Mouse (Mus musculus) MEL (cell line): ENCODE data around the gene Mid1. TPM values are rescaled to one million over a fixed set of nuclear protein-coding genes. Genes with fewer than 3 reads are reported as not detected.

Experiments
- DNase-seq: peaks from one replicate; pipeline ENCODE4 v3.0.0; 2011; ENCODE audit warnings: low read depth, low spot score
- H3K27ac ChIP-seq: 2 replicates; pipeline ENCODE4 v1.5.1; 2012; ENCODE audit warnings: low read depth, mild to moderate bottlenecking, control low read depth, low read length, moderate library complexity; ENCODE audit not compliant: control insufficient read depth
- H3K27me3 ChIP-seq, 2 experiments: fragments of 150-350 bp in 1 of 2; sonication (generic) in 1 of 2; 2 replicates each; pipeline ENCODE4 v1.6.1; 2012; ENCODE audit warnings: low read length in 2 of 2, mild to moderate bottlenecking in 2 of 2, improper control_type of control experiment in 1 of 2, moderate library complexity in 1 of 2; ENCODE audit not compliant: insufficient read depth in 2 of 2, control insufficient read depth in 1 of 2
- H3K36me3 ChIP-seq, 2 experiments: 2 replicates each; pipeline ENCODE4 v1.6.1; 2012 to 2014; ENCODE audit warnings: low read length in 2 of 2, improper control_type of control experiment in 1 of 2, inconsistent platforms in 1 of 2, mild to moderate bottlenecking in 1 of 2; ENCODE audit not compliant: insufficient read depth in 2 of 2, control insufficient read depth in 1 of 2
- H3K4me1 ChIP-seq, 2 experiments: fragments of 150-350 bp in 1 of 2; sonication (generic) in 1 of 2; 2 replicates each; pipeline ENCODE4 v1.6.1; 2012; ENCODE audit warnings: low read length in 2 of 2, improper control_type of control experiment in 1 of 2, mild to moderate bottlenecking in 1 of 2; ENCODE audit not compliant: insufficient read depth in 2 of 2, control insufficient read depth in 1 of 2
- H3K4me3 ChIP-seq, 2 experiments: fragments of 150-350 bp in 1 of 2; sonication (generic) in 1 of 2; 2 replicates each; pipeline ENCODE4 v1.5.1; 2012; ENCODE audit warnings: low read depth in 2 of 2, low read length in 2 of 2, mild to moderate bottlenecking in 2 of 2, moderate library complexity in 2 of 2, control low read depth in 1 of 2, improper control_type of control experiment in 1 of 2; ENCODE audit not compliant: control insufficient read depth in 1 of 2, insufficient read depth in 1 of 2
- H3K79me2 ChIP-seq: 2 replicates; pipeline ENCODE4 v1.6.1; 2012; ENCODE audit warnings: mild to moderate bottlenecking, low read length, moderate library complexity; ENCODE audit not compliant: control insufficient read depth, poor library complexity, insufficient read depth
- H3K9ac ChIP-seq: 2 replicates; pipeline ENCODE4 v1.6.1; 2012; ENCODE audit warnings: low read depth, mild to moderate bottlenecking, control low read depth, low read length, moderate library complexity; ENCODE audit not compliant: control insufficient read depth, poor library complexity, severe bottlenecking
- H3K9me3 ChIP-seq: fragments of 150-350 bp; sonication (generic); replicated peaks from 2 replicates; pipeline ENCODE4 v1.6.1; 2012; ENCODE audit warnings: mild to moderate bottlenecking, low read length, improper control_type of control experiment, moderate library complexity; ENCODE audit not compliant: insufficient read depth
- BHLHE40 ChIP-seq: IDR thresholded peaks from 2 replicates; pipeline ENCODE4 v1.6.1; 2012; ENCODE audit warnings: low read depth, mild to moderate bottlenecking, inconsistent platforms, low read length, improper control_type of control experiment, borderline replicate concordance
- CTCF ChIP-seq, 3 experiments: IDR thresholded peaks in 2 of 3; conservative IDR thresholded peaks in 1 of 3; 2 replicates each; pipeline ENCODE4 v1.5.1; 2011 to 2012; ENCODE audit warnings: low read length in 3 of 3, low read depth in 2 of 3, mild to moderate bottlenecking in 2 of 3, improper control_type of control experiment in 1 of 3, inconsistent platforms in 1 of 3, mixed read lengths in 1 of 3, moderate library complexity in 1 of 3; ENCODE audit not compliant: control insufficient read depth in 1 of 3, insufficient read depth in 1 of 3, poor library complexity in 1 of 3, severe bottlenecking in 1 of 3
- E2F4 ChIP-seq: IDR thresholded peaks from 2 replicates; pipeline ENCODE4 v1.6.1; 2011; ENCODE audit warnings: low read depth, low read length, improper control_type of control experiment, borderline replicate concordance
- GABPA ChIP-seq: IDR thresholded peaks from 2 replicates; pipeline ENCODE4 v1.6.1; 2012; ENCODE audit warnings: low read depth, mild to moderate bottlenecking, inconsistent platforms, low read length, improper control_type of control experiment, moderate library complexity
- GATA1 ChIP-seq: IDR thresholded peaks from 2 replicates; pipeline ENCODE4 v1.6.1; 2011; ENCODE audit warnings: low read depth, low read length, improper control_type of control experiment
- HCFC1 ChIP-seq: IDR thresholded peaks from 2 replicates; pipeline ENCODE4 v1.6.1; 2012; ENCODE audit warnings: low read depth, mild to moderate bottlenecking, inconsistent platforms, low read length, improper control_type of control experiment, moderate library complexity
- MAFK ChIP-seq: IDR thresholded peaks from 2 replicates; pipeline ENCODE4 v1.6.1; 2011; ENCODE audit warnings: low read depth, mild to moderate bottlenecking, low read length, improper control_type of control experiment, borderline replicate concordance
- MAX ChIP-seq: IDR thresholded peaks from 2 replicates; pipeline ENCODE4 v1.6.1; 2011; ENCODE audit warnings: low read length, improper control_type of control experiment
- MAZ ChIP-seq: IDR thresholded peaks from 2 replicates; pipeline ENCODE4 v1.6.1; 2012; ENCODE audit warnings: low read depth, mild to moderate bottlenecking, inconsistent platforms, low read length, improper control_type of control experiment
- MXI1 ChIP-seq: IDR thresholded peaks from 2 replicates; pipeline ENCODE4 v1.6.1; 2011; ENCODE audit warnings: mild to moderate bottlenecking, low read depth, low read length, improper control_type of control experiment
- MYB ChIP-seq: IDR thresholded peaks from 2 replicates; pipeline ENCODE4 v1.6.1; 2011; ENCODE audit warnings: mild to moderate bottlenecking, low read depth, low read length, improper control_type of control experiment
- NELFE ChIP-seq: IDR thresholded peaks from 2 replicates; pipeline ENCODE4 v1.6.1; 2011; ENCODE audit warnings: low read depth, low read length, improper control_type of control experiment
- POLR2A ChIP-seq, 2 experiments: IDR thresholded peaks; 2 replicates each; pipeline ENCODE4 v1.6.1; 2011 to 2012; ENCODE audit warnings: low read length in 2 of 2, mild to moderate bottlenecking in 2 of 2, control low read depth in 1 of 2, improper control_type of control experiment in 1 of 2, low read depth in 1 of 2, moderate library complexity in 1 of 2; ENCODE audit not compliant: control insufficient read depth in 1 of 2, insufficient read depth in 1 of 2, poor library complexity in 1 of 2
- POLR2AphosphoS2 ChIP-seq: IDR thresholded peaks from 2 replicates; pipeline ENCODE4 v1.6.1; 2011; ENCODE audit warnings: low read length, improper control_type of control experiment
- RAD21 ChIP-seq: IDR thresholded peaks from 2 replicates; pipeline ENCODE4 v1.6.1; 2011; ENCODE audit warnings: mild to moderate bottlenecking, low read depth, low read length, improper control_type of control experiment
- SIN3A ChIP-seq: IDR thresholded peaks from 2 replicates; pipeline ENCODE4 v1.6.1; 2012; ENCODE audit warnings: low read length, improper control_type of control experiment, inconsistent platforms
- SMC3 ChIP-seq: IDR thresholded peaks from 2 replicates; pipeline ENCODE4 v1.6.1; 2011; ENCODE audit warnings: low read depth, low read length, improper control_type of control experiment
- TCF12 ChIP-seq: IDR thresholded peaks from 2 replicates; pipeline ENCODE4 v1.6.1; 2014; ENCODE audit warnings: low read depth, mild to moderate bottlenecking, inconsistent platforms, low read length, improper control_type of control experiment, moderate library complexity
- USF2 ChIP-seq, 2 experiments: IDR thresholded peaks; 2 replicates each; pipeline ENCODE4 v1.6.1; 2011 to 2012; ENCODE audit warnings: improper control_type of control experiment in 2 of 2, low read length in 2 of 2, borderline replicate concordance in 1 of 2, inconsistent platforms in 1 of 2, low read depth in 1 of 2, mild to moderate bottlenecking in 1 of 2; ENCODE audit not compliant: insufficient read depth in 1 of 2
- ZC3H11A ChIP-seq: IDR thresholded peaks from 2 replicates; pipeline ENCODE4 v1.6.1; 2012; ENCODE audit warnings: low read depth, mild to moderate bottlenecking, inconsistent platforms, low read length, improper control_type of control experiment
- ZMIZ1 ChIP-seq: IDR thresholded peaks from 2 replicates; pipeline ENCODE4 v1.6.1; 2012; ENCODE audit warnings: low read depth, mild to moderate bottlenecking, inconsistent platforms, low read length, improper control_type of control experiment, moderate library complexity
- ZNF384 ChIP-seq: IDR thresholded peaks from 2 replicates; pipeline ENCODE4 v1.6.1; 2012; ENCODE audit warnings: low read depth, mild to moderate bottlenecking, inconsistent platforms, low read length, improper control_type of control experiment
- polyA plus RNA-seq, 2 experiments: library from polyadenylated mRNA; stranded (reverse) in 1 of 2; unstranded in 1 of 2; fragments of >175 nt in 1 of 2; fragments of >200 nt in 1 of 2; gene quantifications; 2 replicates each; pipeline versions ENCODE4 v1.2.1 to v1.2.4; 2012; ENCODE audit warnings: low replicate concordance in 2 of 2, low read depth in 1 of 2; ENCODE audit not compliant: insufficient read length in 2 of 2, insufficient read depth in 1 of 2, missing spikeins in 1 of 2
- total RNA-seq: library from RNA; depleted of rRNA; stranded (reverse); fragments of 300-350 nt; gene quantifications from 2 replicates; pipeline ENCODE4 v1.2.3, GENCODE M21; 2012

Mid1 gene
- total and polyA plus RNA-seq, 3 experiments = 1.4 to 7.8 TPM; not detected in 1

GRCm38 (mm10) chrX:169902860-169903259 lies 217.9 kb downstream of the Mid1 start:
- Histone ChIP-seq H3K27ac (no peak overlapping the region), H3K79me2 (no peaks in the 10 kb centered on the region), H3K4me3 (no peak overlapping the region), H3K4me1 (no peaks in the 10 kb centered on the region), H3K9ac (no peak overlapping the region), H3K9me3 (no peaks in the 10 kb centered on the region), H3K27me3 (no peaks in the 10 kb centered on the region; a peak in 3 of 4 replicates), H3K36me3 (no peaks in the 10 kb centered on the region)
- TF ChIP-seq GABPA (no peak), CTCF (IDR thresholded peaks at IDR 0.05 in 2 of 3, conservative IDR thresholded peaks at IDR 0.05 in 1 of 3; ENCODE audit: control insufficient read depth in 1 of 3, insufficient read depth in 1 of 3, low read depth in 2 of 3, low read length in 3 of 3, poor library complexity in 1 of 3, severe bottlenecking in 1 of 3) (no peak), MAFK (no peak), MYB (no peak), MXI1 (no peak), USF2 (IDR thresholded peaks at IDR 0.05; ENCODE audit: borderline replicate concordance in 1 of 2, insufficient read depth in 1 of 2, low read depth in 1 of 2, low read length in 2 of 2) (no peak), SIN3A (no peak), MAX (no peak), ZC3H11A (no peak), GATA1 (no peak), ZNF384 (no peak), TCF12 (no peak), HCFC1 (no peak), POLR2AphosphoS2 (no peak), SMC3 (no peak), NELFE (no peak), E2F4 (no peak), RAD21 (no peak), ZMIZ1 (no peak)
- no peak for DNase-seq

- H3K27ac ChIP-seq = no peak overlapping the region
- no peak overlapping the region for H3K9ac ChIP-seq
- no peaks in the 10 kb centered on the region for H3K79me2 ChIP-seq
- no peaks in the 10 kb centered on the region; a peak in 3 of 4 replicates for H3K27me3 ChIP-seq
- no peak overlapping the region for H3K4me3 ChIP-seq
- no peak for TF ChIP-seq SIN3A
- no peak for TF ChIP-seq E2F4
- no peak for TF ChIP-seq BHLHE40
- no peak for TF ChIP-seq POLR2AphosphoS2
- TF ChIP-seq HCFC1 = no peak
- no peak for TF ChIP-seq POLR2A (IDR thresholded peaks at IDR 0.05; ENCODE audit: control insufficient read depth in 1 of 2, insufficient read depth in 1 of 2, low read depth in 1 of 2, low read length in 2 of 2, poor library complexity in 1 of 2)
- no peak for TF ChIP-seq MAZ
- no peak for TF ChIP-seq MYB
- TF ChIP-seq NELFE = no peak
- TF ChIP-seq, all 39 proteins: peak for 0
- Histone ChIP-seq H3K36me3 (no peaks in the 10 kb centered on the region), H3K4me1 (no peaks in the 10 kb centered on the region), H3K9me3 (no peaks in the 10 kb centered on the region)
- no peak for DNase-seq
Measured at GRCm38 (mm10) chrX:169903656-169904055, 218.7 kb downstream of the Mid1 start.
